Mouse (Mus musculus) CD4-positive helper T cell, adult 2 months (primary cell): ENCODE results near the gene Wdr81.

Experiments used
- DNase-seq: peaks from one replicate; pipeline ENCODE4 v3.0.0-alpha.2; 2012; ENCODE audit warnings: low read depth, missing footprints, low spot score

Gene Wdr81

GRCm38 (mm10) chr11:75438194-75438593 lies 16.3 kb downstream of the Wdr81 start:
- no peak for DNase-seq

DNA sequence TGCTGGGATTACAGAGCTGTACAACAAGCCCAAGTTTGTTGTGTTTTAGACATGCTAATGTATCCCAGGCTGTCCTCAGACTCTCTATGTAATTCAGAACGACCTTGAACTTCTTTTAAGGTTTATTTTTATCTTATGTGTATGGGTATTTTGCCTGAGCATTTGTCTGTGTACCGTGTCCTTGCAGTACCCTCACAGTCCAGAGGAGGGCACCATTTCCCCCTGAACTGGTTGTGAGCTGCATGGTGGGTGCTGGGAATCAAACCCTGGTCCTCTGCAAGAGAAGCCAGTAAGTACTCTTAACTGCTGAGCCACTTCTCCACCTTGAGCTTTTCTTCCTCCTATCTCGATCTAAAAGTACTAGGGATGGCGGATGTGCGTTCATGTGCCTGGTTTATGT lies 20.4 kb downstream of the Wdr81 start:
- DNase-seq, result no peak

DNA sequence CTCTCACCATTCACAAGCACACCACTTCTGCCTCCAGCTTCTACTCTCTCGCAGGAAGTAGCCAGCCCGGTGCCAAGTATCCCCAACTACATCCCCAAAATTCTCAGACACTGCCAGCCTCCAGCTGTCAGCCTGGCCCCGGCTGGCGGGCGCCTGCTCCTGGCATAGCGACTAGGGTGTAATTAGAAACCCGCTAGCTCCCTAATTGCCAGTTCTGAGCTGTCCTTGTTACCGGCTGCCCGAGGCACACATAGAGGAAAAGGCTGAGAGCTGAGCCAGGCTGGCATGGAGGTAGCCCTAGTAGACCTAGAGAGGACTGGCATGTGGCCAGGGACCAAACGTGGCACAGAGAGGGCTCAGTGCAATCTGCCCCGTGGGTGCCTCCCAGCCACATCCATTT lies 23.2 kb downstream of the Wdr81 start:
- no peak for DNase-seq

DNA sequence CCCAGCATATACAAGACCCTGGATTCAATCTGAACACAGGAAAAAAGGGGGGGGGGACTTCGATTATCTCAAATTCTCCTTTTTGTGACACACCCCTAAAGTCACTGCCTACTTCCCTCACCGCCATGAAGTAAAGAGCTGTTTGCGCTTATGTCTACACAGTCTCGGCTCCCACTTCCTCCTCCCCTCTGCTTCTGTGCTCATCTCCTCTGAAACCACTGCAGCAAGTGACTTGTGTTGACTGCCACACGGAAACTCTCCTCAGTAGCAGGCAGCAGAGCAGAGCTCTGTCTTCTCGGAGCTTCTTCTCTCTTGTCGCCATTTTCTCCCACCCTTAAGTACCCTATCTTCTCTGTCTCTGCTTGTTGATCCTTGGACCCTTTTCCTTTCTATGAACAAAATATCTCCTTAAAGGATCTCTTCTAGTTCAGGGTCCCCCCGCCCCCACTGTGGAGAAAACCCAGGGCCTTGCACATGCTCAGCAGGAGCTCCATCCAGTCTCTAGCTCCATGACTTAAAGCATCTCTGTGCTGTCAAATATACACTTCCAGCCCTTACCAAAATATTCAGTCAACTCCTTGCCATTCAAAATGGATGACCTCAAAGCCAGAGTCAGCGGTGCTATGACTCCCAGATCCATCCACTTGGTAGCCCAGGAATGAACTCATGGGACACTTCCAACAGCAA lies 25.4 kb downstream of the Wdr81 start:
- DNase-seq, result peak; percentile 68

DNA sequence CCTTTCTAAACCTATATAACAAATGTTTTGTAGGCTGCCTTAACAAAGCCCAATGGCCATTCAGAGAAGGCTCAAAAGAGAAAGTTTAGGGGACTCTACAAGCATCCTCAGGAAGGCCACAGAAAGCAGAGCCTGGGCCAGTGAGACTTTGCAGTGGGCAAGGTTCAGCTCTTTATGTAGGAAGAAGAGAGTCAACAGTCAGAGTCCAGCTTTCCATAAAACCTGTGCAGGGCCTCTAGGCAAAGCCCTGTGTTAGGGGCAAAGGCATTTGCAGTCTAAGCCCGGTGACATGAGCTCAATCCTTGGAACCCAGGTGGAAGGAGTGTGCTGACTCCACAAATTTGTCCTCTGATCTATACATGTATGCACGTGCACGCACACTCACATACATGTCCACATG lies 30.1 kb downstream of the Wdr81 start:
- DNase-seq, result no peak

DNA sequence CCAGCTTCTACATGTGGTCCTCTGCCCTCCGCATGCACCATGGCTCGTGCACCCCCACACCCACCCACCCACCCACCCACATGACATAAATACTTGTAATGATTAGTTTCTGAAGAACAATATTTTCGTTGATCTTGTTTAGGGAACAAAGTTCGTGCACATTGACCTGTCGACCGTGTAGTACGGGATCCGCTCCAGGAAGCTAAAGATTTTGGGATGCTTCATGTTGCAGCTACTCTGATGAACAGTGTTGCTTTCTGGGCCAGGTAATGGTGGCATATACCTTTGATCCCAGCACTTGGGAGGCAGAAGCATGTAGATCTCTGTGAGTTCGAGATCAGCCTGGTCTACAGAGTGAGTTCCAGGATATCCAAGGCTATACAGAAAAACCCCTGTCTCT lies 30.5 kb downstream of the Wdr81 start:
- no peak for DNase-seq

DNA sequence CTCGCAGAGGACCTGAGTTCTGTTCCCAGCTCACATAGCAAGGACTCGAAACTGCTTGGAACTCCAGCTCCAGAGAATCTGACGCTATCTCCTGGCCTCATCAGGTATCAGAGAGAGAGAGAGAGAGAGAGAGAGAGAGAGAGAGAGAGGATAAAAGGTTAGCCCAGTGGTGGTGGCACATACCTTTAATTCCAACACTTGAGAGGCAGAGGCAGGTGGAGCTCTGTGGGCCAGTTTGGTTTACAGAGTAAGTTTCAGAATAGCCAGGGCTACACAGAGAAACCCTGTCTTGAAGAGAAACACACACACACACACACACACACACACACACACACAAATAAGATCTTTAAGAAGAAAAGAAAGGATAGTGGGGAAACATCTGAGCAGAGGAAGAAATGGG lies 31.4 kb downstream of the Wdr81 start:
- DNase-seq, result no peak

DNA sequence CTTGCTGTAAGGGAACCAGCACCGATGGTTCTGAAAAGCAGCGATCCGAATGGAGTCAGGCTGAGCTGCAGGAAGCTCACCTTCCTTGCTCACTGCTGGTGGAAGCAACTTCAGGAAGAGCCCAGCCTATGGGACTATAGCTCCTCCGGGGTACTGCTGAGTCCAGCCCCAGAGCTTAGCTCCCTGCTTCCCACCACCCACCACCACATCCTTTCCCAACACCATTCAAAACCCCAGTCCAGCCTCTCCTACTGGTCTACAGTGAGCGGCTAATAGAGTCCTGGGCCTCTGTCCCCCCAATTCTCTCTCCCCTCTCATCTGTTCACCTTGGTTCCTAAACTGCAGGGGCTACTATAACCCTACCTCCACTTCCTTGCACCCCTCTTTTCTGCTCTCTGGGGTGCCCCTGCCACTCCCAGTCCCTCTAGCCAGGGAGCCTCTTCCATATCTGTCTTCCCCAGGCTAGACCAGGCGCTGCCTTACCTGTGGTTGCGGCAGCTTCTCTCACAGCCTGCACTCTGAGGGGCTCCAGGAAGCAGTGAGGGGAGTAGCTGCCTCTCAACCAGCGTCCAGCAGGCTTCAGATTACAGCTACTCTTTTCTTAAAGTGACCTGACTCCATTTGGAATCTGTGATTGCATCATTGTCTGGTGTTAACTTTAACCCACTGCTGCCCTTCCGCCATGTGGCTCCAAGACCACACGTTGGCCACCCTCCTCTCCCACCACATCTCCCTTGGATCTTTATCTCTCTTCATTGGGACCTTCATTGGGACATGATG lies 32.3 kb downstream of the Wdr81 start, which contains the start of gene Serpinf1:
Gene Serpinf1 (minus strand): TSS at position 689 of the 780 bp plus-strand sequence.
- no peak for DNase-seq

DNA sequence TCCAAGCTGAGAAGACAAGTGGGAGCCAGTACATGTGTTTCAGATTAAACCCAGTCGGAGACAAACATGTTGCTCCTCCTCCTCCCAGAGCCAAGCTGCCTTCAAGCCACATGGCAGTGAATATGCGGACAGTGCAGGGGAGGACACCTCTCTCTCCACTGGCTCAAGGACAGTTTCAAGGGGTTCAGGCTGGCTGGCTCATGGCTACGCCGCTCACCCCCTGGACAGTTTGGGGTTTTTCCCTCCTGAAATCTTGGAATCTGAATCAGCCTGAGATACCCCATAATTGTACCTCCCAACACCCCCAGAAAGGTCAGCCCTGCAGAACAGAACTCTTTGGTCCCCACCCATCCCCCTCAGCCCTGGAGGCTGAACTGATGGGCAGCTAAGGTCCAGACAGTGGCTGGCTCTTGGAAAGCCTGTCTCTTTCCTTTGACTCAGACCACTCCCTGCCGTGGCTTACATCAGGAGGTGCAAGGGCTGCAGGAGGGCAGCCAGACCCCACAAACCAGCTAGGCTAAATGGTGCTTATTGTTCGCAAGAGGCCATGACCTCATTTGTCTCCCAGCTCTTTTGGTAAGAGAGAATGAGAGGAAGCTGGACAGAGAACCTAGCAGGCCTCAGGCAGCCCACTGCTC lies 33.0 kb downstream of the Wdr81 start:
- no peak for DNase-seq

GRCm38 (mm10) chr11:75420810-75421374 lies 33.6 kb downstream of the Wdr81 start:
- DNase-seq, result no peak

GRCm38 (mm10) chr11:75420037-75420436 lies 34.5 kb downstream of the Wdr81 start:
- DNase-seq, result no peak

DNA sequence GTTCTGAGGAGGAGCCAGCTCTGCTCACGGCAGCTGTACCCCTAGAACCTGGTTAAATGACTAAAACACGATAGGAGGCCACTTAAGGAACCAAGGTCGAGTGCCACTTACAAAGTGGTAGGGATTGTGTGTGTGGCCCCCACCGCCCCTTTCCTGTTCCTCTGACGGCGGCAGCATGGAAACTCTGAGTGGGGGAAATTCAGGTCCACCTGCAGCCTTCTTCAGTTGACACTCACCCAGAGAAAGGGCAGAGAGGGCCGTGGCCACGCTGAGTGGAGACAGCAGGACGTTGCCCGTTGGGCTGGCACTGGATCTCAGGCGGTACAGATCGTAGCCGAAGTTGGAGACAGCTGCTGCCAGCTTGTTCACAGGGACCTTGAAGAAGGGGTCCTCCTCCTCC lies 38.5 kb downstream of the Wdr81 start:
- peak; percentile 17 for DNase-seq

GRCm38 (mm10) chr11:75415096-75415495 lies 39.4 kb downstream of the Wdr81 start:
- DNase-seq, result peak; percentile 39

GRCm38 (mm10) chr11:75410591-75410990 lies 43.9 kb downstream of the Wdr81 start:
- DNase-seq, result no peak

DNA sequence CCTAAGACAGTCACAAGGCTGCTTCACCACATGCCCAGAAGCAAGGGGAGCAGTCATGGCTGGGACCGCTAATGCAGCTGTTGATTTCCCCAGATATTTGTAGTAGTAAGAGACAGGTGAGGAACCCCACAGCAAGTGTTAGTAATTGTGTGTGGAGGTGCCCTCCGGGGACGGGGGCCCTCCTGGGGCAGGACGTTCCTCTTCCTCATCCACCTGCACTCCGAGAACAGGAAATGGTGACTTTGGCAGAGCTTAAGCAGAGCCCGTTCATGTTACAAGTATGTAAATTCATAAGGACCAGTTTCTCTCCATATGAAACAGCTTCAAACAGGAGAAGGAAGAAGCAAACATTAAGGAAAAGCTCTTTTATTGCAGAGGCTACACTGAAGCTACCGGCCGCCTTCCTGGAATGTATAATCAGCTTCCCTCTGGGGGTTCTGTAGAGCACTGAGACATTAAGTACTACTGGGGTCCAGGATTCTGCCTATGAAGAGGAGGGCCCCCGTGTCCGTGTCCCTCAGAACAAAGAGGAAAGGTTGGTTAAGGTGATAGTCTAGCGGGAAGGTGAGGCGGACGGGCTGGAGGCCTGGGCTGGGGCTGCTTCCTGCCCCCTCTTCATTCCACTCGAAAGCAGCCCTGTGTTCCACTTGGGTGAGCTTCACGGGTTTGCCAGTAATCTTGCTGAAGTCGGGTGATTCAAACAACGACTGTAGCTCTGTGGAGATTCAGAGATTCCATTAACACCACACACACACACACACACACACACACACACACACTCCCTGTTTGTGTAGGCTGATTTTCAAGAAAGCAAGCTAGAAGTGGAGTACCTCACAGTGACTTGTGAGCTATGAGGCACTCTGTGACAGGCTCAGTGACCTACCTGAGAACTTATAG lies 44.6 kb downstream of the Wdr81 start:
- DNase-seq, result peak; percentile 54

- peak; percentile 58 for DNase-seq
Measured at GRCm38 (mm10) chr11:75406865-75407264, 47.7 kb downstream of the Wdr81 start.

- DNase-seq, result no peak
Measured at GRCm38 (mm10) chr11:75406104-75406503, 48.4 kb downstream of the Wdr81 start.

DNA sequence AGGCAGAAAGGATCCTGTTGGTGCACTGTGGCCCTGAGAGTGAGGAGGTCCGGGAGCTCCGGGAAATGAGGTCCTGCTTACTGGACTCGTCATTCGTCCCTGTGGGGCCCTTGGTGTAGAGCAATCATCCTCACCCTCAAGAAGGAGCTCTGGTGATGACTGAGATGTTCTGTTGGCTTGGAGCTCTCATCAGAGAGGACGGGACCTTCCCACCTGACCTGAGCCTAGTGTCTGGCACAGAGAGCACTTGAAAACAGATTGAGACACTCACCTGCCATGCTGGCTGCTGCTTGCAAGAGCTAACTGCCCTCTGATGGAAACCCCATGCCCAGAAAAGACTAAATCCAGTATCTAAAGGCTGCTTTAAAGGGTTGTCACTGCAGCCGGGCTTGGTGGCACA lies 49.7 kb downstream of the Wdr81 start:
- no peak for DNase-seq

- no peak for DNase-seq
Measured at GRCm38 (mm10) chr11:75403301-75404052, 51.0 kb downstream of the Wdr81 start.

DNA sequence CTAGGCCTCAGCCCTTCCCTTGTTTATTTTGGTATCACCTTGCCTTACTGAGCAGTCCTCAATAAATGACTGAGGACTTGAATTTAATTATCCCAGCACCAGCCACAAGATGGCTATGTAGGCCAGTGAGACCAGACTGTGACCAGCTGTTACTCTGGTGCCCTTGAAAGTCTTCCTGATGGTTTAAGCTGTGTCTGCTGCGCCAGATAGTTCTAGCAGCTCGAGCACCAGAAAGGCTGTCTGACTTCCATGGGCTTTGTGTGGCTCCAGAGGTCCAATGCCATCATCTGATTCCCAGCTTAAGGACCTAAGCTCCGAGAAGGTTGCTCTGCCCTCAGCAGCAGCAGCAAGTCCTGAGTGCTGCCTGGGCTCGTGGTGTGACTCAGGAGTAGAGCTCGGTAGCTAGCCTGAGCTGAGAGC lies 52.2 kb downstream of the Wdr81 start:
- DNase-seq, result peak; percentile 44
